Mouse (Mus musculus) mesoderm, embryonic 11.5 days (tissue): Measurements from ENCODE around the gene Pyy.

ENCODE experiments used
- DNase-seq: peaks from one replicate; pipeline ENCODE4 v3.0.0-alpha.2; 2012; ENCODE audit warnings: low read depth, low spot score

The Pyy gene

GRCm38 (mm10) chr11:102095676-102096075 is 12.0 kb downstream of the Pyy start:
- DNase-seq = no peak

GRCm38 (mm10) chr11:102089088-102089808 is 18.4 kb downstream of the Pyy start:
- peak; percentile 84 for DNase-seq

GRCm38 (mm10) chr11:102087931-102088898 is 19.4 kb downstream of the Pyy start, which contains the start of gene Mpp2:
Gene Mpp2, minus strand, starts transcription at chr11:102088515.
- DNase-seq = peak; percentile 86

GRCm38 (mm10) chr11:102087081-102087751 is 20.4 kb downstream of the Pyy start:
- DNase-seq = peak; percentile 87

GRCm38 (mm10) chr11:102086331-102086730 is 21.3 kb downstream of the Pyy start:
- DNase-seq = peak; percentile 53

GRCm38 (mm10) chr11:102084159-102084558 is 23.5 kb downstream of the Pyy start:
- DNase-seq = no peak

GRCm38 (mm10) chr11:102083193-102083592 is 24.4 kb downstream of the Pyy start:
- no peak for DNase-seq

GRCm38 (mm10) chr11:102082322-102082721 is 25.3 kb downstream of the Pyy start:
- DNase-seq = peak; percentile 88

- DNase-seq = no peak
Measured at GRCm38 (mm10) chr11:102073722-102074121, 33.9 kb downstream of the Pyy start.

- DNase-seq = no peak
Measured at GRCm38 (mm10) chr11:102072729-102073128, 34.9 kb downstream of the Pyy start.

- no peak for DNase-seq
Measured at GRCm38 (mm10) chr11:102070426-102070825, 37.2 kb downstream of the Pyy start.

- no peak for DNase-seq
Measured at GRCm38 (mm10) chr11:102069633-102070032, 38.0 kb downstream of the Pyy start.

- no peak for DNase-seq
Measured at GRCm38 (mm10) chr11:102068969-102069368, 38.7 kb downstream of the Pyy start.

- no peak for DNase-seq
Measured at GRCm38 (mm10) chr11:102063076-102063475, 44.6 kb downstream of the Pyy start.

GRCm38 (mm10) chr11:102061941-102062473 is 45.6 kb downstream of the Pyy start:
- DNase-seq = no peak

GRCm38 (mm10) chr11:102061236-102061940 is 46.2 kb downstream of the Pyy start:
- peak; percentile 82 for DNase-seq
